Mouse (Mus musculus): ENCODE data around the gene Olfr1382. TPM values are rescaled to one million over a fixed set of nuclear protein-coding genes. Genes with fewer than 3 reads are reported as not detected.
"Not testable (repeated sequence)": the region's sequence is repeated elsewhere in the genome, so short reads cannot be mapped to it uniquely, and the experiment has no call there.

The Olfr1382 gene
- polyA plus RNA-seq, 1 experiment from 2014 or later, result not detected

GRCm38 (mm10) chr11:49554033-49554432 is 26.0 kb downstream of the Olfr1382 start:
- peak; percentile 32; the same call in 1 of the 2 replicates for TF ChIP-seq CTCF (IDR thresholded peaks at IDR 0.05; ENCODE audit: low read depth)

GRCm38 (mm10) chr11:49556578-49556977 is 28.5 kb downstream of the Olfr1382 start, which contains the start of gene Olfr1380:
Gene Olfr1380, plus strand, starts transcription at chr11:49556878.
- ATAC-seq (ENCODE audit: insufficient read depth); H3K4me2 ChIP-seq; H3K9ac ChIP-seq; DNase-seq; H3K4me1 ChIP-seq (ENCODE audit: insufficient read depth); H3K36me3 ChIP-seq (ENCODE audit: insufficient read depth); H3K4me3 ChIP-seq (ENCODE audit: low read depth, low read length); H3K9me3 ChIP-seq (ENCODE audit: low read depth, low read length); H3K27ac ChIP-seq (ENCODE audit: low read depth); H3K27me3 ChIP-seq (ENCODE audit: insufficient read depth, low read length): not testable (repeated sequence)
- 73% methylated on average over 5 of the region's 5 CpGs for WGBS

More at GRCm38 (mm10) chr11:49554033-49554432, 26.0 kb downstream of the Olfr1382 start:
- H3K4me2 ChIP-seq; H3K4me3 ChIP-seq (ENCODE audit: low read depth, low read length); H3K36me3 ChIP-seq (ENCODE audit: insufficient read depth); H3K9ac ChIP-seq; H3K4me1 ChIP-seq (ENCODE audit: insufficient read depth); H3K27me3 ChIP-seq (ENCODE audit: insufficient read depth, low read length); H3K9me3 ChIP-seq (ENCODE audit: low read depth, low read length); ATAC-seq (ENCODE audit: insufficient read depth); H3K27ac ChIP-seq (ENCODE audit: low read depth): not testable (repeated sequence)
- peak; percentile 18 for DNase-seq
- 69% methylated on average over 3 of the region's 3 CpGs for WGBS

GRCm38 (mm10) chr11:49575054-49575453 is 47.0 kb downstream of the Olfr1382 start:
- TF ChIP-seq CTCF (IDR thresholded peaks at IDR 0.05; ENCODE audit: low read depth), result 0 out of 2 replicates have a peak, but pooled peaks have one; percentile 32
- H3K4me2 ChIP-seq; H3K9me3 ChIP-seq (ENCODE audit: low read depth, low read length); H3K36me3 ChIP-seq (ENCODE audit: insufficient read depth); H3K9ac ChIP-seq; H3K27ac ChIP-seq (ENCODE audit: low read depth); H3K4me3 ChIP-seq (ENCODE audit: low read depth, low read length); H3K4me1 ChIP-seq (ENCODE audit: insufficient read depth); ATAC-seq (ENCODE audit: insufficient read depth); H3K27me3 ChIP-seq (ENCODE audit: insufficient read depth, low read length): not testable (repeated sequence)
- WGBS, result 18% methylated on average over 2 of the region's 2 CpGs
- DNase-seq, result peak; percentile 58

DNA sequence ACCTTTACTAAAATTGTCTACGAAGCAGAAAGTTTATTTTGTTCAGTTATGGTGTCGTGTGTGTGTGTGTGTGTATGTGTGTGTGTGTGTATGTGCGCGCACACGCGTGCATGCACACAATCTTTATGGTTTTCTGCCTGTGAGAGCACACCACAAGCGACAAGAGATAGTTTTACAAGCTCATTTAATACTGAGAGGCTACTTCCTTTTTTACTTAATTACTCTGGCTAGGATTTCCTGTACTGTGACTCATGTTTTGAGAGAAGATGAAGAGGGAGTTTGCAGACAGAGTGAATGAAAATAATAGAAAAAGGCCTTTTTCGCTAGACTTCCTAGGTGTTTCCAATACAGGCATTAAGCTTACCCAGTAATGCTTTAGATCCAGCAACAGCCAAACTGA is 52.4 kb downstream of the Olfr1382 start:
- H3K4me3 ChIP-seq (ENCODE audit: low read depth, low read length); H3K27ac ChIP-seq (ENCODE audit: low read depth); H3K9me3 ChIP-seq (ENCODE audit: low read depth, low read length); H3K36me3 ChIP-seq (ENCODE audit: insufficient read depth); H3K27me3 ChIP-seq (ENCODE audit: insufficient read depth, low read length); H3K4me1 ChIP-seq (ENCODE audit: insufficient read depth); H3K9ac ChIP-seq; H3K4me2 ChIP-seq; ATAC-seq (ENCODE audit: insufficient read depth); DNase-seq: not testable (repeated sequence)
- 81% methylated on average over 8 of the region's 8 CpGs for WGBS

Other genes with a start within 250 kb of the Olfr1382 start
- gene Olfr1393, start 249.9 kb upstream of the Olfr1382 start, polyA plus RNA-seq (2014; fragmentation: Nextera tagmentation; extraction: Ambion mirVana), result not detected in 2 replicates
- gene Olfr1392, start 243.0 kb upstream of the Olfr1382 start, polyA plus RNA-seq (2014; fragmentation: Nextera tagmentation; extraction: Ambion mirVana), result not detected in 2 replicates
- gene Olfr10, start 223.5 kb upstream of the Olfr1382 start, polyA plus RNA-seq (2014; fragmentation: Nextera tagmentation; extraction: Ambion mirVana), result not detected in 2 replicates
- gene Olfr1391, start 205.5 kb upstream of the Olfr1382 start, polyA plus RNA-seq (2014; fragmentation: Nextera tagmentation; extraction: Ambion mirVana), result not detected in 2 replicates
- gene Olfr1390, start 193.1 kb upstream of the Olfr1382 start, polyA plus RNA-seq (2014; fragmentation: Nextera tagmentation; extraction: Ambion mirVana), result not detected in 2 replicates
- gene Olfr1389, start 105.2 kb upstream of the Olfr1382 start, polyA plus RNA-seq (2014; fragmentation: Nextera tagmentation; extraction: Ambion mirVana), result not detected in 2 replicates
- gene Olfr1388, start 91.6 kb upstream of the Olfr1382 start, polyA plus RNA-seq (2014; fragmentation: Nextera tagmentation; extraction: Ambion mirVana), result 0.16 and 0.17 TPM in 2 replicates
- not detected in 2 replicates for gene Olfr1387, start 72.9 kb upstream of the Olfr1382 start, polyA plus RNA-seq (2014; fragmentation: Nextera tagmentation; extraction: Ambion mirVana)
- not detected in 2 replicates for gene Olfr1386, start 63.2 kb upstream of the Olfr1382 start, polyA plus RNA-seq (2014; fragmentation: Nextera tagmentation; extraction: Ambion mirVana)
- not detected in 2 replicates for gene Olfr1385, start 39.2 kb upstream of the Olfr1382 start, polyA plus RNA-seq (2014; fragmentation: Nextera tagmentation; extraction: Ambion mirVana)
- not detected in 2 replicates for gene Olfr1384, start 21.5 kb upstream of the Olfr1382 start, polyA plus RNA-seq (2014; fragmentation: Nextera tagmentation; extraction: Ambion mirVana)
- not detected in 2 replicates for gene Olfr1383, start 8.6 kb upstream of the Olfr1382 start, polyA plus RNA-seq (2014; fragmentation: Nextera tagmentation; extraction: Ambion mirVana)
- not detected in 2 replicates for gene Olfr1381, start 15.2 kb downstream of the Olfr1382 start, polyA plus RNA-seq (2014; fragmentation: Nextera tagmentation; extraction: Ambion mirVana)
- gene Olfr1380, start 28.6 kb downstream of the Olfr1382 start, polyA plus RNA-seq (2014; fragmentation: Nextera tagmentation; extraction: Ambion mirVana), result not detected in 2 replicates
- gene Flt4, start 81.0 kb downstream of the Olfr1382 start, polyA plus RNA-seq (2014; fragmentation: Nextera tagmentation; extraction: Ambion mirVana), result 14.4 and 14.6 TPM in 2 replicates
- not detected in 2 replicates for gene Scgb3a1, start 135.4 kb downstream of the Olfr1382 start, polyA plus RNA-seq (2014; fragmentation: Nextera tagmentation; extraction: Ambion mirVana)
- 73.1 and 76.0 TPM in 2 replicates for gene Cnot6, start 184.5 kb downstream of the Olfr1382 start, polyA plus RNA-seq (2014; fragmentation: Nextera tagmentation; extraction: Ambion mirVana)